Mouse (Mus musculus) MEL (cell line): ENCODE results near the gene Bmpr2. TPM values are rescaled to one million over a fixed set of nuclear protein-coding genes. Genes with fewer than 3 reads are reported as not detected.

Source experiments
- DNase-seq: peaks from one replicate; pipeline ENCODE4 v3.0.0; 2011; ENCODE audit warnings: low read depth, low spot score
- H3K27ac ChIP-seq: 2 replicates; pipeline ENCODE4 v1.5.1; 2012; ENCODE audit warnings: low read depth, mild to moderate bottlenecking, control low read depth, low read length, moderate library complexity; ENCODE audit not compliant: control insufficient read depth
- H3K27me3 ChIP-seq, 2 experiments: fragments of 150-350 bp in 1 of 2; sonication (generic) in 1 of 2; 2 replicates each; pipeline ENCODE4 v1.6.1; 2012; ENCODE audit warnings: low read length in 2 of 2, mild to moderate bottlenecking in 2 of 2, improper control_type of control experiment in 1 of 2, moderate library complexity in 1 of 2; ENCODE audit not compliant: insufficient read depth in 2 of 2, control insufficient read depth in 1 of 2
- H3K36me3 ChIP-seq, 2 experiments: 2 replicates each; pipeline ENCODE4 v1.6.1; 2012 to 2014; ENCODE audit warnings: low read length in 2 of 2, improper control_type of control experiment in 1 of 2, inconsistent platforms in 1 of 2, mild to moderate bottlenecking in 1 of 2; ENCODE audit not compliant: insufficient read depth in 2 of 2, control insufficient read depth in 1 of 2
- H3K4me1 ChIP-seq, 2 experiments: fragments of 150-350 bp in 1 of 2; sonication (generic) in 1 of 2; 2 replicates each; pipeline ENCODE4 v1.6.1; 2012; ENCODE audit warnings: low read length in 2 of 2, improper control_type of control experiment in 1 of 2, mild to moderate bottlenecking in 1 of 2; ENCODE audit not compliant: insufficient read depth in 2 of 2, control insufficient read depth in 1 of 2
- H3K4me3 ChIP-seq, 2 experiments: fragments of 150-350 bp in 1 of 2; sonication (generic) in 1 of 2; 2 replicates each; pipeline ENCODE4 v1.5.1; 2012; ENCODE audit warnings: low read depth in 2 of 2, low read length in 2 of 2, mild to moderate bottlenecking in 2 of 2, moderate library complexity in 2 of 2, control low read depth in 1 of 2, improper control_type of control experiment in 1 of 2; ENCODE audit not compliant: control insufficient read depth in 1 of 2, insufficient read depth in 1 of 2
- H3K79me2 ChIP-seq: 2 replicates; pipeline ENCODE4 v1.6.1; 2012; ENCODE audit warnings: mild to moderate bottlenecking, low read length, moderate library complexity; ENCODE audit not compliant: control insufficient read depth, poor library complexity, insufficient read depth
- H3K9ac ChIP-seq: 2 replicates; pipeline ENCODE4 v1.6.1; 2012; ENCODE audit warnings: low read depth, mild to moderate bottlenecking, control low read depth, low read length, moderate library complexity; ENCODE audit not compliant: control insufficient read depth, poor library complexity, severe bottlenecking
- H3K9me3 ChIP-seq: fragments of 150-350 bp; sonication (generic); replicated peaks from 2 replicates; pipeline ENCODE4 v1.6.1; 2012; ENCODE audit warnings: mild to moderate bottlenecking, low read length, improper control_type of control experiment, moderate library complexity; ENCODE audit not compliant: insufficient read depth
- BHLHE40 ChIP-seq: IDR thresholded peaks from 2 replicates; pipeline ENCODE4 v1.6.1; 2012; ENCODE audit warnings: low read depth, mild to moderate bottlenecking, inconsistent platforms, low read length, improper control_type of control experiment, borderline replicate concordance
- CHD2 ChIP-seq: IDR thresholded peaks from 2 replicates; pipeline ENCODE4 v1.6.1; 2011; ENCODE audit warnings: low read length, improper control_type of control experiment
- ETS1 ChIP-seq: IDR thresholded peaks from 2 replicates; pipeline ENCODE4 v1.6.1; 2012; ENCODE audit warnings: low read depth, mild to moderate bottlenecking, inconsistent platforms, low read length, improper control_type of control experiment, moderate library complexity
- HCFC1 ChIP-seq: IDR thresholded peaks from 2 replicates; pipeline ENCODE4 v1.6.1; 2012; ENCODE audit warnings: low read depth, mild to moderate bottlenecking, inconsistent platforms, low read length, improper control_type of control experiment, moderate library complexity
- JUND ChIP-seq: IDR thresholded peaks from 2 replicates; pipeline ENCODE4 v1.6.1; 2011; ENCODE audit warnings: low read depth, mild to moderate bottlenecking, improper control_type of control experiment, low read length
- MAX ChIP-seq: IDR thresholded peaks from 2 replicates; pipeline ENCODE4 v1.6.1; 2011; ENCODE audit warnings: low read length, improper control_type of control experiment
- MEF2A ChIP-seq: IDR thresholded peaks from 2 replicates; pipeline ENCODE4 v1.6.1; 2014; ENCODE audit warnings: low read depth, mild to moderate bottlenecking, inconsistent platforms, low read length, improper control_type of control experiment; ENCODE audit not compliant: poor library complexity, insufficient replicate concordance, severe bottlenecking; ENCODE audit errors: extremely low read depth
- MXI1 ChIP-seq: IDR thresholded peaks from 2 replicates; pipeline ENCODE4 v1.6.1; 2011; ENCODE audit warnings: mild to moderate bottlenecking, low read depth, low read length, improper control_type of control experiment
- MYB ChIP-seq: IDR thresholded peaks from 2 replicates; pipeline ENCODE4 v1.6.1; 2011; ENCODE audit warnings: mild to moderate bottlenecking, low read depth, low read length, improper control_type of control experiment
- NELFE ChIP-seq: IDR thresholded peaks from 2 replicates; pipeline ENCODE4 v1.6.1; 2011; ENCODE audit warnings: low read depth, low read length, improper control_type of control experiment
- NRF1 ChIP-seq: IDR thresholded peaks from 2 replicates; pipeline ENCODE4 v1.6.1; 2014; ENCODE audit warnings: low read depth, mild to moderate bottlenecking, inconsistent platforms, low read length, improper control_type of control experiment, moderate library complexity; ENCODE audit not compliant: poor library complexity, insufficient read depth, severe bottlenecking
- POLR2A ChIP-seq, 2 experiments: IDR thresholded peaks; 2 replicates each; pipeline ENCODE4 v1.6.1; 2011 to 2012; ENCODE audit warnings: low read length in 2 of 2, mild to moderate bottlenecking in 2 of 2, control low read depth in 1 of 2, improper control_type of control experiment in 1 of 2, low read depth in 1 of 2, moderate library complexity in 1 of 2; ENCODE audit not compliant: control insufficient read depth in 1 of 2, insufficient read depth in 1 of 2, poor library complexity in 1 of 2
- POLR2AphosphoS2 ChIP-seq: IDR thresholded peaks from 2 replicates; pipeline ENCODE4 v1.6.1; 2011; ENCODE audit warnings: low read length, improper control_type of control experiment
- RAD21 ChIP-seq: IDR thresholded peaks from 2 replicates; pipeline ENCODE4 v1.6.1; 2011; ENCODE audit warnings: mild to moderate bottlenecking, low read depth, low read length, improper control_type of control experiment
- SIN3A ChIP-seq: IDR thresholded peaks from 2 replicates; pipeline ENCODE4 v1.6.1; 2012; ENCODE audit warnings: low read length, improper control_type of control experiment, inconsistent platforms
- TAL1 ChIP-seq: IDR thresholded peaks from 2 replicates; pipeline ENCODE4 v1.6.1; 2012; ENCODE audit warnings: mild to moderate bottlenecking, inconsistent platforms, low read length, moderate library complexity, mixed read lengths
- TBP ChIP-seq: IDR thresholded peaks from 2 replicates; pipeline ENCODE4 v1.8.0; 2011; ENCODE audit warnings: low read depth, low read length, improper control_type of control experiment
- UBTF ChIP-seq: IDR thresholded peaks from 2 replicates; pipeline ENCODE4 v1.6.1; 2012; ENCODE audit warnings: low read depth, mild to moderate bottlenecking, inconsistent platforms, low read length, improper control_type of control experiment, moderate library complexity, borderline replicate concordance; ENCODE audit not compliant: insufficient read depth
- USF1 ChIP-seq: IDR thresholded peaks from 2 replicates; pipeline ENCODE4 v1.6.1; 2014; ENCODE audit warnings: low read depth, mild to moderate bottlenecking, inconsistent platforms, low read length, improper control_type of control experiment, moderate library complexity
- USF2 ChIP-seq, 2 experiments: IDR thresholded peaks; 2 replicates each; pipeline ENCODE4 v1.6.1; 2011 to 2012; ENCODE audit warnings: improper control_type of control experiment in 2 of 2, low read length in 2 of 2, borderline replicate concordance in 1 of 2, inconsistent platforms in 1 of 2, low read depth in 1 of 2, mild to moderate bottlenecking in 1 of 2; ENCODE audit not compliant: insufficient read depth in 1 of 2
- ZC3H11A ChIP-seq: IDR thresholded peaks from 2 replicates; pipeline ENCODE4 v1.6.1; 2012; ENCODE audit warnings: low read depth, mild to moderate bottlenecking, inconsistent platforms, low read length, improper control_type of control experiment
- ZKSCAN1 ChIP-seq: IDR thresholded peaks from 2 replicates; pipeline ENCODE4 v1.6.1; 2012; ENCODE audit warnings: low read depth, mild to moderate bottlenecking, inconsistent platforms, low read length, improper control_type of control experiment, moderate library complexity
- ZNF384 ChIP-seq: IDR thresholded peaks from 2 replicates; pipeline ENCODE4 v1.6.1; 2012; ENCODE audit warnings: low read depth, mild to moderate bottlenecking, inconsistent platforms, low read length, improper control_type of control experiment
- polyA plus RNA-seq, 2 experiments: library from polyadenylated mRNA; stranded (reverse) in 1 of 2; unstranded in 1 of 2; fragments of >175 nt in 1 of 2; fragments of >200 nt in 1 of 2; gene quantifications; 2 replicates each; pipeline versions ENCODE4 v1.2.1 to v1.2.4; 2012; ENCODE audit warnings: low replicate concordance in 2 of 2, low read depth in 1 of 2; ENCODE audit not compliant: insufficient read length in 2 of 2, insufficient read depth in 1 of 2, missing spikeins in 1 of 2
- total RNA-seq: library from RNA; depleted of rRNA; stranded (reverse); fragments of 300-350 nt; gene quantifications from 2 replicates; pipeline ENCODE4 v1.2.3, GENCODE M21; 2012

Gene Bmpr2
- total and polyA plus RNA-seq, 3 experiments = 2.3 to 18.6 (median 3.1) TPM

DNA sequence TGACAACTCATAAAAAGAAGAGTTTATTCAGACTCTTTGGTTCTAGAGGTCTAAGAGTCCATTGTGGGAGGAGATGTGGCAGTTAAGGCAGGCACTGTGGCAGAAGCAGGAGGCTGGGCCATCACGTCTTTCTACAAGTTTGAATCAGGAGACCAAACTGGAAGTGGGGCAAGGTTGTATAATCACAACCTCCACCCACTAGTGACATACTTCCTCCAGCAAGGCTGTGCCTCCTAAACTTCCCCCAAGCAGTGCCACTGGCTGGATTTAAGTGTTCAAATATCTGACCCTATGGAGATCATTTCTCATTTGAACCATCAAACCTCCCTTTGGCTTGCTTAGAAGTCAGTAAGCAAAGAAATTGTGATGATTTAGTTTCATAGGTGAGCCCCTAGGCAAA, 7.9 kb upstream of the Bmpr2 start:
- H3K4me1 ChIP-seq = no peaks in the 10 kb centered on the region; a peak in 1 of 4 replicates
- H3K79me2 ChIP-seq = no peaks in the 10 kb centered on the region
- peak; percentile 26 for DNase-seq
- H3K9me3 ChIP-seq = no peaks in the 10 kb centered on the region
- H3K4me3 ChIP-seq = no peak overlapping the region
- H3K27me3 ChIP-seq = no peaks in the 10 kb centered on the region
- H3K36me3 ChIP-seq = peaks cover 0 to 4% of the 10 kb centered on the region in 2 experiments; a peak in 2 of 4 replicates
- no peak overlapping the region for H3K27ac ChIP-seq
- TF ChIP-seq USF2 (IDR thresholded peaks at IDR 0.05; ENCODE audit: borderline replicate concordance in 1 of 2, insufficient read depth in 1 of 2, low read depth in 1 of 2, low read length in 2 of 2) = no peak
- no peak for TF ChIP-seq NRF1
- no peak for TF ChIP-seq ZKSCAN1
- no peak for TF ChIP-seq TAL1
- TF ChIP-seq TBP = no peak
- no peak for TF ChIP-seq SIN3A
- no peak for TF ChIP-seq MEF2A
- TF ChIP-seq ZC3H11A = no peak
- no peak for TF ChIP-seq ETS1
- TF ChIP-seq MXI1 = no peak
- TF ChIP-seq MYB = no peak
- TF ChIP-seq JUND = no peak
- TF ChIP-seq UBTF = no peak
- no peak for TF ChIP-seq USF1
- TF ChIP-seq POLR2AphosphoS2 = no peak
- no peak for TF ChIP-seq BHLHE40
- H3K9ac ChIP-seq = no peak overlapping the region

DNA sequence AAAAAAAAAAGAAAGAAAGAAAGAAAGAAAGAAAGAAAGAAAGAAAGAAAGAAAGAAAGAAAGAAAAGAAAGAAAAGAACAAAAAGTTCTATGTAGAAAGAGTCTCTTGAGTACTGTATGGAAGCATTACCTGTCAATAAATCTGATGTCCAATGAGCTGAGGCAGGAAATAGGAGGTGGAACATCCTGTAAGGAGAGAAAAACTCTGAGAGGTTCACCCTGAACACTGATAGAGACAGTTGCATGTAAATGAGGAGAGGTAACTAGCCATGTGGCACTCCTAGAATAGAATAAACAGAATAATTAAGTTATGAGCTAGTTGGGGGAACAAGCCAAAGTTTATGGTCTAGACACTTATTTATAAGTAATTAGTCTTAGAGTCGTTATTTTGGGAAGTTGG, 4.9 kb upstream of the Bmpr2 start:
- TF ChIP-seq MEF2A (no peak), NELFE (peak; percentile 51), CHD2 (peak; percentile 32; the same call in 1 of the 2 replicates), RAD21 (no peak), POLR2A (IDR thresholded peaks at IDR 0.05; ENCODE audit: control insufficient read depth in 1 of 2, insufficient read depth in 1 of 2, low read depth in 1 of 2, low read length in 2 of 2, poor library complexity in 1 of 2) (peak in 1 of 2 experiments; percentile 26; a peak in 1 of 4 replicates), ZNF384 (no peak), HCFC1 (0 out of 2 replicates have a peak, but pooled peaks have one; percentile 35), ETS1 (no peak), MAX (peak; percentile 44; the same call in 1 of the 2 replicates)
- peak; percentile 65 for DNase-seq
- Histone ChIP-seq H3K9ac (no peak overlapping the region), H3K27ac (no peak overlapping the region), H3K4me3 (peak overlapping the region in 1 of 2 experiments; percentile 48; a peak in 1 of 4 replicates), H3K36me3 (peaks cover 0 to 4% of the 10 kb centered on the region in 2 experiments; a peak in 2 of 4 replicates), H3K79me2 (peaks cover 10% of the 10 kb centered on the region), H3K27me3 (no peaks in the 10 kb centered on the region), H3K9me3 (no peaks in the 10 kb centered on the region), H3K4me1 (peaks cover 0 to 4% of the 10 kb centered on the region in 2 experiments; a peak in 3 of 4 replicates)
